Mouse (Mus musculus) cerebellum, adult 18-20 months (tissue): ENCODE measurements at regions not wholly inside any gene's neighbourhood (a gene's known extent, or its start where the extent isn't known, plus 50 kb on each side); places are given as distances from the start of the nearest gene placed in this dataset.

ENCODE experiments used
- DNase-seq, 2 experiments: peaks; one replicate each; pipeline ENCODE4 v3.0.0; 2021

- DNase-seq = no peak
Observed at GRCm38 (mm10) chr1:21132340-21132739, 53.3 kb upstream of the Tram2 start.

DNA sequence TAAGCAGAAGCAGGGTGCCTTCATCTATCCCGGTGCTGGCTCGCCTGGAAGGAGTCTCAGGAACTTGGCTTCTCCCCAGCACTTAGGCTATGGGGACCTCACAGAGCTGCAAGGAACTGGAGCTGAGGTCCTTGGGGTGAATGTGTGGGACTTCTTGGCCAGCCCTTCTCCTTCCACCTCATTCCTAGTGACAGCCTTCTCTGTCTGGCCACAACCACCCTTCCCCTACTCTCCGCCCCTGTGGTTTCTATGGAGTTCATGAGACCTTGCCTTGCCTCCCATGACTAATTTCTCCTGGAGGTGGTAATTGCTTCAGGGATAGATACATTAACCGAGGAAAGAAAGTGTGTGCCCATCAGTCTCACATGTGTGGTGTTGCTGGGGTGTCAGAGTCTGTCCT is 67.9 kb upstream of the Tram2 start:
- no peak for DNase-seq

GRCm38 (mm10) chr1:21161742-21162141 is 56.6 kb upstream of the Tmem14a start:
- DNase-seq = peak; percentile 68 to 81

DNA sequence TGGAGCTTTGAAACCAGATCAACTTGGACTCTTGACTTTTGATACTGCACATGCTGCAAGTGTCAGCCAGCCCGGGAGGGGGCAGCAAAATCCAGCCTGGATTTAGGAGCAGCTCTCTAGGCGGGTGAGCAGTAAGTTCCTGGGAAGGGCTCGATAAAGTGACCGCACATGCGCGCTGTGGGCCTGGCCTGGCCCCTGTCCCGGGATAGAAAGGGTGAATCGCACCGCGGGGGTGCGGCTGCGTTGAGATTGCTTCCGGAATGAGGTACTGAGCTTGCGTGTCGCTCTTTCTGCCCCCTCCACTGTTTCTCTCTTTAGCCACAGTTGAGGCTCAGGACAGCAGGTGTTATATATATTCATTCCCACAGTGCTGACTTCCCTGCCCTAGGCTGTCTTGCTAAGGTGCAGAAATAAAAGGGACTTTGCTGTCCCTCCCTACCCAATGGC is 52.1 kb upstream of the Tmem14a start:
- DNase-seq = peak; percentile 76 to 79

DNA sequence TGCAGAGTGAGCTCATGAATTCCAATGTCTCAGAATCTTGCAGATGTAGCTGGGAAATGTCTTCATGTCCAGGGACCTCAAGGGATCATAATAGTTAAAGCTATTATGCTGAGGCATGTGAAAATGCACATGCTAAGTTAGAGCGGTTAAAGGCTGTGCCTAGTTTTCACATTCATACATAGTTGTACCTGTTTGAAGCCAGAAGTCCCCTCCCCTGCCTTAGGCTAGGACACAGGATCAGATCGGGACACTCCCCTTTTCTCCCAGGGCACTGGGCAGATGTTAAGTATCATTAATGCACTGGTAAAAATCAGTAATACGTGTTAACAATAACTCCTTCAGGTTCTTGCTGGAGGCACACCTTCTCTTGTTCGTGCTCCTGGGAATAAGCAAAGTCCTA is 51.6 kb upstream of the Tmem14a start:
- no peak for DNase-seq
